Mouse (Mus musculus) limb, embryonic 14.5 days (tissue): ENCODE measurements at regions not wholly inside any gene's neighbourhood (a gene's known extent, or its start where the extent isn't known, plus 50 kb on each side); places are given as distances from the start of the nearest gene placed in this dataset.

Experiments
- ATAC-seq: fragments of 200-750 bp; cut with Nextera tagmentation; 2 replicates; pipeline ENCODE4 v1.8.0; 2017; ENCODE audit warnings: low read depth, moderate number of reproducible peaks, moderate TSS enrichment; ENCODE audit not compliant: low FRiP score
- DNase-seq: peaks from one replicate; pipeline ENCODE4 v3.0.0-alpha.2; 2015; ENCODE audit warnings: low spot score
- H3K27ac ChIP-seq: fragments of 300-500 bp; sonication (generic); replicated peaks from 2 replicates; pipeline ENCODE4 v1.5.1; 2014; ENCODE audit warnings: low read depth, mild to moderate bottlenecking, low read length, moderate library complexity, mixed read lengths
- H3K27me3 ChIP-seq: fragments of 300-500 bp; sonication (generic); 2 replicates; pipeline ENCODE4 v1.6.1; 2014; ENCODE audit warnings: low read length, mixed read lengths; ENCODE audit not compliant: control insufficient read depth, insufficient read depth
- H3K36me3 ChIP-seq: fragments of 300-500 bp; sonication (generic); 2 replicates; pipeline ENCODE4 v1.6.1; 2014; ENCODE audit warnings: mild to moderate bottlenecking, low read length, moderate library complexity, mixed read lengths; ENCODE audit not compliant: control insufficient read depth, insufficient read depth
- H3K4me1 ChIP-seq: fragments of 300-500 bp; sonication (generic); 2 replicates; pipeline ENCODE4 v1.6.1; 2014; ENCODE audit warnings: antibody characterized with exemption, low read length, mixed read lengths; ENCODE audit not compliant: control insufficient read depth, insufficient read depth
- H3K4me2 ChIP-seq: fragments of 300-500 bp; sonication (generic); replicated peaks from 2 replicates; pipeline ENCODE4 v1.6.1; 2014; ENCODE audit warnings: low read depth, mild to moderate bottlenecking, low read length, moderate library complexity; ENCODE audit not compliant: severe bottlenecking
- H3K4me3 ChIP-seq: fragments of 300-500 bp; sonication (generic); replicated peaks from 2 replicates; pipeline ENCODE4 v1.5.1; 2014; ENCODE audit warnings: low read length
- H3K9ac ChIP-seq: fragments of 300-500 bp; sonication (generic); 2 replicates; pipeline ENCODE4 v1.6.1; 2014; ENCODE audit warnings: mild to moderate bottlenecking, low read depth, low read length, moderate library complexity; ENCODE audit not compliant: severe bottlenecking
- H3K9me3 ChIP-seq: fragments of 300-500 bp; sonication (generic); 2 replicates; pipeline ENCODE4 v1.6.1; 2016; ENCODE audit warnings: low read length; ENCODE audit not compliant: control insufficient read depth
- POLR2A ChIP-seq: fragments of 200-500 bp; IDR thresholded peaks from 2 replicates; pipeline ENCODE4 v1.8.0; 2012; ENCODE audit warnings: inconsistent platforms, mild to moderate bottlenecking, moderate library complexity, borderline replicate concordance; ENCODE audit not compliant: insufficient read depth, insufficient read length; ENCODE audit errors: extremely low read depth
- WGBS: fragments of 180-500 bp; shearing (Covaris S2); extraction: QIAGEN DNeasy Blood & Tissue Kit; methylation state at CpG from one replicate; pipeline ENCODE4 v1.1.7; 2014; 5-methylcytosine and 5-hydroxymethylcytosine counted together

DNA sequence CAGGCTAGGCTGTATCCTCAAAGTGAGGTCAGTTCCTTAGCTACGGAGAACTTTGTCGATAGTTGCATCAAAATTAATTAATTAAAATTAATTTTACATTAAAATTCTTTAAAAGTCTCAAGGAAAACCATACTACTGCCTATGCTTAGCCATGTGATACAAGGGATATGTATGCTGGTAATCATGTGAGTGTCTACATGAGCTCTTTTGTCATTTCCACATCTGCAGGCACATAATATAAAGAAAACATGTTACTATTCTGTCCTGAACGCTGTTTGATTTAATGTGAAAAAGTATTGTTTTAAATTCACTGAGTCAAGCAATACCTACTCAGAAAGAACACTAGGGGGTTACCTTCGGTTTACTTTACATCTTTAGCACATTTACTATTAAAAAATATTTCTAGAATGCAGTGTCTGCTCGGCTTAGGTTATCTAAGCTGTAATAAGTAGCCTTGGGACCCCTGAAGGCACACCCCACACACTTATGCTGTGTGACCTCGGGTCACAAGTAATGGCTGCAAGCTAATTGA is 273.2 kb downstream of the Gm11146 start:
- Histone ChIP-seq H3K9ac (peak overlapping the region; percentile 71), H3K4me3 (peak overlapping the region; percentile 57), H3K4me2 (peak overlapping the region; percentile 52), H3K36me3 (peaks cover 2% of the 10 kb centered on the region; the same call in 1 of the 2 replicates), H3K4me1 (no peaks in the 10 kb centered on the region; the same call in 1 of the 2 replicates), H3K27me3 (no peaks in the 10 kb centered on the region), H3K9me3 (no peaks in the 10 kb centered on the region), H3K27ac (peak overlapping the region; percentile 98)
- 26% methylated on average over 6 of the region's 6 CpGs for WGBS
- no peak for TF ChIP-seq POLR2A
- DNase-seq (no peak), ATAC-seq (no peak; the same call in 1 of the 2 replicates)

DNA sequence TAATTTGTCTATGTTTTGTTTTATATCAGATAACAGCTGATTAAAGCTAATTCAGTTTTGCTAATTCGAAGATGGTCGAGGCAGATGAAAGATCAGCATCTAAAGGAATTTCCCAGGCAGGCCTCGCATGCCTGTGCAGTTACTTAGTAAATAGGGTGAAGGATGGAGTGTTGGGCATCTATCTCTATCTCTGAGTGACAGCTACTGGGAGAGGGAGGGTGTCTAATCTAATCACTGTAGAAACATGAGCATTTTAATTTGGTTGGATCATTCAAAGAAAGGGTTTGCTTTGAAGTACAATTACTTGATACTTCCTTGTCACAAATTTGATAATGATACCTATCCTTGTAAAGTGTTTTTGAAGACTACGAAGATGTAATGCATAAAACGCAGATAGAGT is 273.8 kb downstream of the Gm11146 start:
- no peaks in the 10 kb centered on the region; the same call in 1 of the 2 replicates for H3K4me1 ChIP-seq
- no peak overlapping the region for H3K9ac ChIP-seq
- 64% methylated on average over 5 of the region's 5 CpGs for WGBS
- no peak overlapping the region for H3K27ac ChIP-seq
- no peak for ATAC-seq
- TF ChIP-seq POLR2A, result no peak
- H3K4me3 ChIP-seq, result no peak overlapping the region
- DNase-seq, result no peak
- no peak overlapping the region for H3K4me2 ChIP-seq
- H3K36me3 ChIP-seq, result no peaks in the 10 kb centered on the region
- no peaks in the 10 kb centered on the region for H3K27me3 ChIP-seq
- H3K9me3 ChIP-seq, result no peaks in the 10 kb centered on the region

DNA sequence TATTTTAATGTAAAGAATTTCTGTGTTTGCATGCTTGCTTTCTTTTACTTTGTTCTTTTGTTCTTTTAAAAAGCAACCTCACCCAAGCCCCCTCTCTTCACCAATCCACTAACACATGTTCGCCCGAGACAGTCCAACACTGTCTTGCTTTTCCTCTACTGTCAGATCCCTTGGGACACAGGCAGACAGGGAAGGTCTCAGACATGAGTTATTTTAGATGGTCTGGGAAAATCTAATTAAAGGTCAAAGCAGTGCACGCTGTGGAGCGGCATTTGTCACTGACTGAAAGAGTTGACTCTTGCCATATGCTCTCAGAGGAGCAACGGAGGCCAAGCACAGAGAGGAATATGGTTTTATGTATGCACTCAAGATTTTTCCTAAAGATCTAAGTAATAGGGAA is 279.6 kb downstream of the Gm11146 start:
- Histone ChIP-seq H3K36me3 (no peaks in the 10 kb centered on the region), H3K27me3 (no peaks in the 10 kb centered on the region), H3K9ac (no peak overlapping the region), H3K4me1 (no peaks in the 10 kb centered on the region), H3K9me3 (no peaks in the 10 kb centered on the region), H3K4me2 (no peak overlapping the region), H3K4me3 (no peak overlapping the region), H3K27ac (no peak overlapping the region)
- ATAC-seq (peak; percentile 57), DNase-seq (no peak)
- no peak for TF ChIP-seq POLR2A
- WGBS, result 22% methylated on average over 5 of the region's 5 CpGs

DNA sequence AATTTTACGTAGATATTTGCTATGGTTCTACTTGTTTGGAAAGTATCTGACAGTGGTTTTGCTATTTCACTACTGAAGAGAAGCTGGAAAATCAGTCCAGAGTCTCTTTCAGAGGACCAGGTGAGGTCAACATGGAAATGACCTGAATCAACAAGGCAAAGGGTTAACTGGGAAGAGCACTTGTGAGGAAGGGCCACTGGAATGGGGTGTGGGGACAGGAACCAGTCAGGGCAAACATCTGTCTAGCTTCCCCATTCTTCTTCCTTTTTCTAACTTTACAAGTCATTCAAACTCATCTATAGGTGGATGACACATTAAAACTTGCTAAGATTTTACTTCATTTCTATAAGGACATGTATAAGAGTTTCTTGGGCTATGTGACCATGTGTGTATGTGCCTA is 283.7 kb downstream of the Gm11146 start:
- H3K27me3 ChIP-seq, result no peaks in the 10 kb centered on the region
- H3K27ac ChIP-seq, result no peak overlapping the region
- 94% methylated on average over 1 of the region's 1 CpGs for WGBS
- TF ChIP-seq POLR2A, result no peak
- no peaks in the 10 kb centered on the region for H3K4me1 ChIP-seq
- H3K4me3 ChIP-seq, result no peak overlapping the region
- no peaks in the 10 kb centered on the region for H3K9me3 ChIP-seq
- H3K36me3 ChIP-seq, result no peaks in the 10 kb centered on the region
- H3K9ac ChIP-seq, result no peak overlapping the region
- no peak for DNase-seq
- ATAC-seq, result no peak
- H3K4me2 ChIP-seq, result no peak overlapping the region

DNA sequence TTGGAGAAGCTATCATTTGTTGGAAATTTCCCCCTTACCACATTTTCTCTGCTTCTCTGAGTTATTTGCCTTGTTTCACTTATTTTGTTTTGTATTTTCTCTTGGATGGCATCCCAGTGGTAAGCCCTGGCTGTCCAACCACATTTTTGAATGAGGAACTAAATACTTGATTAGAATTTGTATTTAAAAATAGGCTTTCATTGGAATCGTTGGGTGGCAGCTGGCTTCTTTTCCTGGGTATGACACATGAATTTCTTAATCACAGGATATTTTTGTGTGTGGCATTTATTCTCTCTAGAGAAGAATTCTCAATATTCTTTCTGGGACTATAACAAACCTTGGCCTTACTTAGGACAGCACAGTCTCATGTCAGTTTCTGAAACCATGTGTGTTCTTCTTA is 286.5 kb downstream of the Gm11146 start:
- Histone ChIP-seq H3K4me3 (no peak overlapping the region), H3K9me3 (no peaks in the 10 kb centered on the region), H3K4me2 (no peak overlapping the region), H3K4me1 (no peaks in the 10 kb centered on the region), H3K27ac (no peak overlapping the region), H3K9ac (no peak overlapping the region), H3K27me3 (no peaks in the 10 kb centered on the region), H3K36me3 (no peaks in the 10 kb centered on the region)
- WGBS, result 81% methylated on average over 1 of the region's 1 CpGs
- no peak for TF ChIP-seq POLR2A
- ATAC-seq (no peak), DNase-seq (no peak)

DNA sequence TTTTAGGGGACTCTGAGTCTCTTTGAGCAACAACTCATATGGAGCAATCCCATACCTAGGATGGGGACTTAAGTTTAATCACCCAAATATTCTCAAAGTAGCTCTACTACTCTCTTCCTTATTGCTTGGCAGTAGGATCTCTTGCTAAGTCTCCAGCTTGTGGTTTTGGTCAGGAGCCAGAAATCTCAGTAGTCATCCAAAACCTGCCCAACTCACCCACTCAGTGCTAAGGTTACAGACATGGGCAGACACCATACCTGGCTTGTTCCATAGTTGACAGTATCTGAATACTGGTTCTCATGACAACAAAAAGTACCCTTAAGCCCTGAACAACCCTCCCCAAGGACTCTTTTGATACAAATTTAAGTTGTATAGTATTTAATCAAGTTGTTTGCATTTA is 288.7 kb downstream of the Gm11146 start:
- H3K9me3 ChIP-seq, result no peaks in the 10 kb centered on the region
- H3K4me3 ChIP-seq, result no peak overlapping the region
- no peak for TF ChIP-seq POLR2A
- no peaks in the 10 kb centered on the region for H3K36me3 ChIP-seq
- H3K9ac ChIP-seq, result no peak overlapping the region
- ATAC-seq (no peak), DNase-seq (no peak)
- H3K4me1 ChIP-seq, result no peaks in the 10 kb centered on the region
- no peak overlapping the region for H3K4me2 ChIP-seq
- H3K27ac ChIP-seq, result no peak overlapping the region
- H3K27me3 ChIP-seq, result no peaks in the 10 kb centered on the region
